Mouse (Mus musculus) kidney, embryonic 16.5 days (tissue): Measurements from ENCODE around the gene Srpx. TPM values are rescaled to one million over a fixed set of nuclear protein-coding genes. Genes with fewer than 3 reads are reported as not detected.

Experiments
- ATAC-seq: fragments of 200-750 bp; cut with Nextera tagmentation; 2 replicates; pipeline ENCODE4 v1.8.0; 2017; ENCODE audit warnings: moderate TSS enrichment; ENCODE audit not compliant: low FRiP score, low TSS enrichment
- H3K27ac ChIP-seq: fragments of 300-500 bp; sonication (generic); 2 replicates; pipeline ENCODE4 v1.5.1; 2014; ENCODE audit warnings: low read length
- H3K27me3 ChIP-seq: fragments of 300-500 bp; sonication (generic); 2 replicates; pipeline ENCODE4 v1.6.1; 2014; ENCODE audit warnings: low read length, control low read depth, mixed read lengths; ENCODE audit not compliant: insufficient read depth
- H3K36me3 ChIP-seq: fragments of 300-500 bp; sonication (generic); 2 replicates; pipeline ENCODE4 v1.6.1; 2014; ENCODE audit warnings: low read length, control low read depth, mixed read lengths; ENCODE audit not compliant: insufficient read depth
- H3K4me1 ChIP-seq: fragments of 300-500 bp; sonication (generic); 2 replicates; pipeline ENCODE4 v1.6.1; 2014; ENCODE audit warnings: low read length, control low read depth, mixed read lengths; ENCODE audit not compliant: insufficient read depth
- H3K4me2 ChIP-seq: fragments of 300-500 bp; sonication (generic); replicated peaks from 2 replicates; pipeline ENCODE4 v1.6.1; 2014; ENCODE audit warnings: low read depth, low read length
- H3K4me3 ChIP-seq: fragments of 300-500 bp; sonication (generic); 2 replicates; pipeline ENCODE4 v1.5.1; 2014; ENCODE audit warnings: mild to moderate bottlenecking, low read length
- H3K9ac ChIP-seq: fragments of 300-500 bp; sonication (generic); replicated peaks from 2 replicates; pipeline ENCODE4 v1.6.1; 2014; ENCODE audit warnings: low read length
- H3K9me3 ChIP-seq: fragments of 300-500 bp; sonication (generic); 2 replicates; pipeline ENCODE4 v1.6.1; 2016; ENCODE audit warnings: low read length, control low read depth
- WGBS: fragments of 180-500 bp; shearing (Covaris S2); extraction: QIAGEN DNeasy Blood & Tissue Kit; methylation state at CpG from one replicate; pipeline ENCODE4 v1.1.7; 2014; 5-methylcytosine and 5-hydroxymethylcytosine counted together
- polyA plus RNA-seq: library from polyadenylated mRNA; unstranded; fragments of >200 nt; fragmentation: Nextera tagmentation; extraction: Ambion mirVana; gene quantifications from 2 replicates; pipeline ENCODE4 v1.2.1, GENCODE M21; 2015

The Srpx gene
- polyA plus RNA-seq, 1 experiment from 2014 or later = 25.7 TPM

DNA sequence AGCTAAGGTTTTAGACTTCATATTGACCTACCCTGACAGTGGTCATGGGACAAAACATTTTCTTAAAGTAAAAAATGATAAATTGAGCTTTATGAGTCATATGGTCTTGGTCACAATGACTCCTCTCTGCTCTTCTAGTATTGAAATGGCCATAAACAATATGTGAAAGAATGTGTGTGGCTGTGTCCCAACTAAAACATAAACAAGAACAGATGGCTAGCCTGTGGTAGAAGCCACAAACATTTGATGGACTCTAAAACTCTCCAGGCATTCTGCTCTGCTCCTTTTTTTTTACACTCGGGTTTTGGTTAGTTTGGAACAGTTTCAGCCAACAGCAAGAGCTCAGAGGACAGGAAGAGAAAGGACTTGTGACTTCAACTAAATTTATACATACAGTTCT lies 111.6 kb downstream of the Srpx start:
- Histone ChIP-seq H3K9me3 (no peaks in the 10 kb centered on the region), H3K4me2 (no peak overlapping the region), H3K4me3 (no peak overlapping the region), H3K4me1 (no peaks in the 10 kb centered on the region), H3K27ac (no peak overlapping the region), H3K9ac (no peak overlapping the region), H3K36me3 (no peaks in the 10 kb centered on the region), H3K27me3 (no peaks in the 10 kb centered on the region)
- ATAC-seq = peak; percentile 46; the same call in 1 of the 2 replicates
- WGBS = 38% methylated on average over 1 of the region's 1 CpGs

DNA sequence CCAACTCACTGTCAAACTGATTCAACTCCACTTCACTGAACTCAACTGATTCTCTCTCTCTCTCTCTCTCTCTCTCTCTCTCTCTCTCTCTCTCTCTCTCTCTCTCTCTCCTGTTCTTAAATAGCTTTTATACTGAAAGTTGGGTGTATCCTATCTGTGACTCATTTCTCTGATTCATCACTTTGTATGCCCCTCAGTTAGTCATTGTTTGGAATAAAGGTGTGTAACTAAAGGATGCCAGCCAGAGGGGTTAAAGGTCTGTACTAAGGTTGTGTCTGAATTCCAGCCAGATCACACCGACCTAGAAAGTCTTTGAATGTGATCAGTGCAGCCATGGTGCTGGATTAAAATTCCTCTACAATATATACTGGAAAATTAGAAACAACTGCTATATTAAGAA lies 116.8 kb downstream of the Srpx start:
- Histone ChIP-seq H3K4me3 (no peak overlapping the region), H3K4me1 (no peaks in the 10 kb centered on the region), H3K27ac (no peak overlapping the region), H3K9me3 (no peaks in the 10 kb centered on the region), H3K36me3 (no peaks in the 10 kb centered on the region), H3K4me2 (no peak overlapping the region), H3K27me3 (no peaks in the 10 kb centered on the region), H3K9ac (no peak overlapping the region)
- WGBS = 68% methylated on average over 1 of the region's 1 CpGs
- ATAC-seq = no peak

Other genes starting within 250 kb of the Srpx start
- 1.1 TPM in 2 replicates for gene Sytl5, start 232.1 kb downstream of the Srpx start, polyA plus RNA-seq
- 20.3 and 20.8 TPM in 2 replicates for gene Rpgr, start 99.2 kb upstream of the Srpx start, polyA plus RNA-seq
- 0.20 and 0.24 TPM in 2 replicates for gene Otc, start 134.6 kb upstream of the Srpx start, polyA plus RNA-seq